Mouse (Mus musculus): Measurements from ENCODE around the gene Flt4. TPM values are rescaled to one million over a fixed set of nuclear protein-coding genes. Genes with fewer than 3 reads are reported as not detected.

Gene Flt4
- total RNA-seq, 2 experiments from 2014 or later = 1.9 to 2.9 TPM

DNA sequence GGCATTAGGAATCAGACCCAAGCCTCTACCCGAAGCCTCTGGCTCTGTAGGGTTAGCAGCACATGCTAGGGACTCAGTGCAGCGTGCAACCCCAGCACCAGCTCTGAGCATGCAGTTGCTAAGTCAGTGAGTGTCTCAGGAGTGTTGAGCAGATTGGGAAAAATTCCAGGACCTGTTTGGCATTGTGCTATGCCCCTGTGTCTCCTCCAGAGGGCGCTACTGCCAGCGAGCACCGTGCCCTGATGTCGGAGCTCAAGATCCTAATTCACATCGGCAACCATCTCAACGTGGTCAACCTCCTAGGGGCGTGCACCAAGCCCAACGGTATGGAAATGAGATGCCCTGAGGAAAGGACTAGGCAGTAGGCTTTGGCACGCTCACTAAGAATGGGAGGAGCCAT, 27.4 kb downstream of the Flt4 start:
- no peak for DNase-seq
- intact Hi-C loops (cut with DNase I) = no loop called here

DNA sequence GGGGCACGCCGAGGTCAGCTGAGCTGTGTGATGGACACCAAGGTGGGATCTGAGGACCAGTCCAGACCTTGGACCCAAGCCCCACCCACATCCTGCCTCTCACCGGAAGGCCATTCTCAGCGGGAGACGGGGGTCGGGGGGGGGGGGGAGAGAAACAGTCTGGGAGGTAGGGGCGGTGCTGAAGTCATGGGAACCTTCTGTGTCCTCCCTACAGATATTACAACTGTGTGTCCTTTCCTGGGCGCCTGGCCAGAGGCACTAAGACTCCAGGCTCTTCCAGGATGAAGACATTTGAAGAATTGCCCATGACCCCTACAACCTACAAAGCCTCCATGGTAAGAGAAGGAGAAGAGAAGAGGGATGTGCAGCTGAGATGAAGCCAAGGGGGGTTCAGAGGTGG, 36.6 kb downstream of the Flt4 start:
- intact Hi-C loops (cut with DNase I) = no loop called here
- DNase-seq = no peak

DNA sequence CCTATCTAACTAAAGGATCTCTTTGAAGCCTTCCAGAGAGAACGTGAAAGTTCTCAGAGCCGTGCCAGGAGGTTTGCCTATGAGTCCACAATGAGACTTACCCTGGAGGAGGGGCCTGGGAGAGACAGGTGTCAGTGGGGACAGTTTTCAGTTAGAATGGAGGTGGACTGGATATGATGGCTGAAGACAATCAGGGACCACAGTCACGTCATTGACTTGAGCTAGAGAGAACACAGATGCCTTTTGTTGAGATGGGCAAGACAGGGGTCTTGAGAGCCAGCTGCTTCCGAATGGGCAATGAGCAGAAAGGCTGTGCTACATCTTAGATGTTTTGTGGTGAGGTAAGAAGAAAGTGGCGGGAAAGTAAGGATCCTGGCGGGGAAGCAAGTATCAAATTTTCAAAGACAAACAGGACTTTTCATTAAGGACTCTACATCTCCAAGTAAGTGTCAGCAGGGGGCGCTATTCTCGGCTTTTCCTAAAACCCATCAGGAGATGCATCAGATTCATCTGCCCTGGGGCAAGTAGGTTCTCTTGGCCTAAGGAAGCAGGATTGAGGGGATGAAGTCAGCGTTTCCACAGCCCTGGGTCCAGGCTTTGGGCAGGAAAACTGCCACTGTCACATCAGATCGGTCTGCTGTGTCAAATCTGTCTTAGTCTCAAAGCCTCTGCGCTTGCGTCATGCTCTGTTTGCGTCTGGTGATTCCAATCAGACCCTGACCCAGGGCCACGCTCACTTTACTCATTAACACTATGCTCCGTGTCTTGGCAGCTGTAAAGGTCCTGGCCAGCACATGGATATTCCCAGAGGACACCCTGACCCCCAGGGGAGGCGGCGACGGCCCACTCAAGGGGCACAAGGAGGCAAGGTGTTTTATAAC, 41.3 kb downstream of the Flt4 start:
- no peak for DNase-seq
- intact Hi-C loops (cut with DNase I) = loop anchor here (5.0 kb wide), 3 partner anchors 62 to 217 kb away; partner anchors contain the start of genes Cnot6 and Mapk9

DNA sequence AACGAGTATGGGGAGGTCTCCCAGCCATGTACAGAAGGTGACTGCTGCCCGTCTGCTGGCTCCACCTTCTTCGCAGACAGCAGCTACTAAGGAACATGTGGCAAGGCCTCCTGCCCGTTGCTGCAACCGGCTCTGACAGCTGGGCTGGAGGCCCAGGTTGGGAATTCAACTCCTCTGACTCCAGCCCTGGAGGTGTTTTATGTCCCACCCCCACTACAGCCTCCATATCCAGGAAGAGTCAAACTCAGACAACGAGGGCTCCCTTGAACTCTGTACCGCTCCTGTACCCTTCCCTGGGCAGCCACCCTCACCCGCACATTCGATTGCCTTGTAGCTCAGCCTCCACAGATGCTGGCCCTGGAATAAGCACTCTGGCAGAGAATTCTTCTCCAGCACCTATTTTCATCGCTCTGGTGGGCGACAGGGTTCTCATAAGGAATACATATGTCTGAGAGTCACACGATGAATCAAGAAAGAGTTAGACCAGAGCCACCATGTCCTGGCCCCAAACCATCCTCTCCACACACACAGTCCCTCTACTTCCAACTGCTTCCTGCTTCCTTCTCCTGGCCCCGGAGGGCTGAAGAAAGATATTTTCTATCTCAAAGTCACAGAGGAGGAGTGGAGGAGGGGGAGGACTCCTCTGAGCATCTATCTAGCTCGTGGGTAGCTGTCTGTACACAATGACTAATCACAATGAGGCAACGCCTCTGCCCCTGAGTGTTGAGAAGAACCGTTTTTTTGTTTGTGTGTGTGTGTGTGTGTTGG, 42.1 kb downstream of the Flt4 start:
- intact Hi-C loops (cut with DNase I) = loop anchor here (5.0 kb wide), 3 partner anchors 61 to 216 kb away; partner anchors contain the start of genes Cnot6 and Mapk9
- DNase-seq = no peak

DNA sequence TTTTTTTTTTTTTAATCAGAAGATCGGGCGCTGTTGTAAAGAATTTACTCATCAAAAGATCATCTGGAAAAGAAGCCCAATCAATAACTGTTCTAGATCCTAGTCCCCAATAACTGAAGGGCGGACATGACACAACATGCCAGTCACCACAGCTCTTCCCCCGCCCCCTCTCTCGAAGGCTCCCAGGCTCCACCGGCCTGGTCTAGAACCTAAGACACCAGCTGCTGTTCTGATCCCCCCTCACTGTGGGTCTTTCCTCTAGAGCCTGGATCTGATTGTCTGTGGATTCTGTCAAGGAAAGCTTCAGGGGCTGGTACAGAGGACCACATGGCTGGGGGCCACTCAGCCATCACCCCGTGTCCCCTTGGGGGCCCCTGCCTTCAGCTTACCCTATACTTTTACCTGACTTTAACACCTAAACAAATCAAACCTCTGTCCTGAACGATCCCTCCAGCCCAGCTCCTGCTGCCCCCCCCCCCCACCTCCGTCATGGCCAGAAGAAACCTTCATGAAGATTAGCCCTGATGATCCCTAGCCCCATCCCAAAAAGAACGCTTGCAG, 42.8 kb downstream of the Flt4 start:
- intact Hi-C loops (cut with DNase I) = loop anchor here (5.0 kb wide), 3 partner anchors 60 to 215 kb away; partner anchors contain the start of genes Cnot6 and Mapk9
- DNase-seq = no peak

DNA sequence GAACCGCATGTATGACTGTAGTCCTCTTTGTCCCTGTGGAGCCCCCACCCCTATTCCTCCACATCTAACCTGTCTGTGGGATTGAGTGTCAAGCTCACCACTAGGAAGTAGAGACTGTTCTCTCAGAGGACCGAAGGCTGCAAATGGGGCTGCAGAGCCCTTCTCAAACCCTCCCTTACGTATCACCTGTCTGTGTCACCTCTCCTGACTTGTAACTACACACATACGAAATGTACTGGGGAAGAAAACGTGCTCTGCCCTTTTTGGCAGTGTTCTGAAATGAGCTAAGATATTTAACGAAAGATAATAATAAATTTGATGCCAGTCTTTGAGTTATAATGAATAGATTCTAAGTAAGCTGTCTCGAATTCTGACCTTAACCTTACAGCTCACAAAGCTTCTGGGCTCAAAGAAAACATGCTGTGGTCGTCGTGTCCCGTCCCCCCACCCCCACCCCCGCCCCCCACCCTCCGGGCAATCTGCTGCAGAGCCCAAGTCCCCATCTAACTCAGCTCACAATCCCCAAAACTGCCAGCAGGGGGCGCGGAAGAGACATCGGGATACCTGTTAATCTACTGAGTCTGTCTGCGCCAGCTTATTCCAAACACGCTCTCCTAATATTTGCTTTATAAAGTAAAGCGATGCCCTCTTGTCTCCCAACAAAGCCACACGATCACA, 43.5 kb downstream of the Flt4 start:
- DNase-seq = peak; percentile 80 to 81
- intact Hi-C loops (cut with DNase I) = loop anchor here (5.0 kb wide), 3 partner anchors 60 to 215 kb away; partner anchors contain the start of genes Cnot6 and Mapk9

DNA sequence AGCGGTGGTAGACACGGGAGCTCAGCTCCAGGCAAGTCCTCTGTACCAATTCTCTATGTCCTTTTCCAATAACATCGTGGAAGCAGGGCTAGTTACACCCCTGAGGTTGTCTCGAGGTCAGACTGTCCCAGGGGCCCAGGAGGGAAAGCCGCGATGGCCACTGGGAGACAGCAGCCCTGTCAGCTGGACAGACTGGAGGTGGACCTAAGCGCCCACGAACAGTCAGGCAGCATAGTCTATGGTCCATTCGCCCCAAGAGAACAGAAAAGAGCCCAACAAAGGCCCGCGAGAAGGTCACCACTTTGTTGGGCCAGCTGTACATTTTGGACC, 44.0 kb downstream of the Flt4 start:
- no peak for DNase-seq
- intact Hi-C loops (cut with DNase I) = loop anchor here (5.0 kb wide), 3 partner anchors 59 to 214 kb away; partner anchors contain the start of genes Cnot6 and Mapk9

DNA sequence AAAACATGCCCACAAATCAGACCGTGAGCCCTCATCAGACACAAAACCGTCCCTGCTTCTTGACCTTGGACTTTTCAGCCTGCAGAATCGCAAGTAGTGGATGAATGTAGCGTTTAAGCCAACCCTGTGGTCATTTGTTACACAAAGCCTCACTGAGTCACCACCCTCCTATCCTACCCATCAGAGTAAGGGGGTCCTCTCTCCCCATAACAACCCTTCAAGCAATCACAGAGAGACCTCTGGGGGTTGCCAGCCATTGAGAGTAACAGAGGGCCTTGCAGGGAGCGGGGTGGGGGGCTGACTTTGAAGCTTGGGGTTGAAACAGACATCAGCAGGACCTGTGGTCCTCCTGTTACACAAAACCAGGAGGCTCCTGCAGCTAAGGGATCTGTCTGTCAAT, 45.6 kb downstream of the Flt4 start:
- DNase-seq = no peak
- intact Hi-C loops (cut with DNase I) = loop anchor here (5.0 kb wide), 3 partner anchors 58 to 213 kb away; partner anchors contain the start of genes Cnot6 and Mapk9

DNA sequence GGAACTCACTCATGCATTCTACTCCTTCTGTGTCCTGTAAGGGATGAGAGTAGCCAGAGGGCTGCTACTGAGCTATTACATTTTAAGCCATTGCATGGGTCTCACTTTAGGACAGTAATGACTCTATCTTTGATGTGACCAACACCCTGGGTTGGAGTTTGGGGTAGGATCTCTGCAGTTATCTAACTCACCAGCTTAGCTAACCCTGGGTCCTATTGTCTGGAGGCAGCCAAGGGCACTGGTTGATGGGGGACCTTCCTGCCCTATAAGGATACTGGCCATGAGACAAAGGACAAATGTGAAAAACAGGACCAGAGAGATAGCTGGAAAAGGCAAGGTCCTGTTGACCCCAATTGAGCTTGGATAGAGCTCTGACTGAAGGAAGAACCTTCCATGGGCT, 46.4 kb downstream of the Flt4 start:
- intact Hi-C loops (cut with DNase I) = no loop called here
- no peak for DNase-seq

DNA sequence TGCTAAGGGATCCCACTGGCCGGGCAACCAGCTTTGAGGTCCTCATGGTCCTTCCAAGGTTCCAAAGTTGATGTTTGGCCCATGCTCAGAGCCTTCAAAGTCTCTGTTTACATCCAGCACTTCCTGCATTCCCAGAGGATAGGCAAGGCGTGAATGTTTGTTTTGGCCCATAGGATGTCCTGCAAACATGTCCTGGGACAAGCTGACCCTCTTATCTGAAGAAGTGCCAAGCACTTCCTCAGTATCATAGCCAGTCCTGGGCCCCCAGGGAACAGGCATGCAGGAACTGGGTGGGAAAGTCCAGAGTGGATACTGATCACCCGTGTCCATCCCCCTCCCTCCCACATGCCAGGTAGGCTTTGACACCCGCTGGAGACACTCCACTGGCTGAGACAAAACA, 49.0 kb downstream of the Flt4 start:
- intact Hi-C loops (cut with DNase I) = no loop called here

DNA sequence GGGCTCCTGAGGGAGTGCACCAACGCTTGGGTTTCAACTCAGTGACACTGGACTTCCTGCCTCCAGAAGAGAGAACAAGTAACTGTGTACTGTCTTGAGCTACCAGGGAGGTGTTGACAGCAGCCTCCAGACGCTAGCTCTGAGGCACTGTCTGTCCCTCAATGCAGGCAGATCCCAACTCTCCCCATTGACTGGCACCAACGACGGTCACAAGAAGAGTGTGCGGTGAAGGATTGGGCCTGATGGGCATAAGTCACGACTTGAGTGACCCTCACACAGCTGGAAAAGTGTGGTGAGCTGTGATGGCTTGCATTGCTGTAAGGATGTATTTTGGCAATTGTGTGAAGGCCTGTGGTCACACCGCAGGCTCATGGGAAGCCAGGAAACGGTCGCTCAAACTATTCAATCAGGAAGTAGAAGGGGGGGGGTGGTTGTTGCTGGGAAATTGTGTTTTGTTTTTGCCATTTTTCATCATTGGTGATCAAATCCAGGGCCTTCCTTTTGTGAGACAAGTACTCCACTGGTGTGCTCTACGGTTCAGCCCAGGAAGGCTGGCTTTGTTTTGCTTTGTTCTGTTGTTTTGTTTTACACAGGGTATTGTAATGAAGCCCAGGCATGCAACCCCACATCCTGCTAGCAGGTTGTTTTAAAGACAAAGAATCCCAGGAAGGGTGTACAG, 49.9 kb downstream of the Flt4 start:
- no peak for DNase-seq
- intact Hi-C loops (cut with DNase I) = no loop called here

More for the DNA sequence above, 49.0 kb downstream of the Flt4 start:
- DNase-seq = no peak

DNA sequence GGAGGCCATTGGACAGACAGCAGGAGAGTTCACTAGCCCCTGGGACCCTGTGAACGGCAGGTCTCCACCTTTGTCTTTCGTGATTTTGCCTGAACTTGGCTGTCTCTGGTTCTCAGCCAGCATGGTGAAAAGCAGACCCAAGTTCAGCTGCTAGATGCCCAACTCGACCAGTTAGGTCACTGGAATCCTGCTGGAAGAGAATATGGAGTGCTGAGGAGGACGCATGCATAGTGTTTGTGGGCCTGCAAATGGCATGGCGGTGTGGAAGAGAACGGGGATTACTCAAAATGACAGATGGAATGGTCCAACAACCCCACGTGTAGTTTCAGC, 50.4 kb downstream of the Flt4 start:
- intact Hi-C loops (cut with DNase I) = no loop called here
- DNase-seq = no peak

DNA sequence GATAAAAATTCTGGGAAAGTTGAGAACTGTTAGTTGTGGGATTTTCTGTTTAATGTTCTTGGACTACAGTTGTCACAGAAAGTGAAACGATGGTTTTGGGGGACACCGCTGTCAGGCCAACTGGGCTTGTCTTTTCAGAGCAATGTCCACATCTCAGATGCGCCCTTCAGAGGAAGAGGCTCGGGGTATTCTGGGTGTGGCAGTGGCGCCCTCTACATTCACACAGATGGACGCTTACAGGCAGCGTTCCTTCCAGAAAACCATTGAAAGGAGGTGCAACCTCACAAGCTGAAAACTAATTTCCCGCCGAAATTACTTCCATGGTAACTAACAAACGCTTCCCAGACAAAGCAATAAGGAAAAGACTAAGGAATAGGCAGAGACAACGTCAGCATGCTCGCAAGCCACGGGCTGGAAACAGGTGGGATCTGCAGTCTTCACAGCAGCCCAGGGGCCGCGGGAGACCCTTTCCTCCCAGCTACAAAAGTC, 53.3 kb downstream of the Flt4 start:
- DNase-seq = no peak
- intact Hi-C loops (cut with DNase I) = no loop called here

DNA sequence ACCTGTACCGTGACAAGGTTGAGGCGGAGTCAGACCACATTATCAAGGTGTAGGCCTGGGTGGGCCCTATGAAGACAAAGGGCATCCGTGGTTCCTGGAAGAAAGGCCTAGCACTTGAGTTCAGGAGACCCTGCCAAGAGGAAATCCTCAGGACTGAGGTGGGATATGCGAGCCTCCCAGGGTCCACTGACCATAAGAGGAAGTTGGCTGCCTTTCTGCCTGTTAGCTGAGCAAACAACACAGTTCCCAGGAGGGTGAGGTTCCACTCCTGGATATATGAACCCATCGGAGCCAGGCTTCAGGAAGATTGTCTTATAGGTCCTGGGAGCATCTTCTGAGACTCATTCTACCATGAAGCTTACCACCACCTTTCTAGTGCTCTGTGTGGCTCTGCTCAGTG, 54.2 kb downstream of the Flt4 start, which contains the start of gene Scgb3a1:
Gene Scgb3a1 (plus strand): TSS at position 301 of the 400 bp plus-strand sequence.
- no peak for DNase-seq
- intact Hi-C loops (cut with DNase I) = no loop called here

DNA sequence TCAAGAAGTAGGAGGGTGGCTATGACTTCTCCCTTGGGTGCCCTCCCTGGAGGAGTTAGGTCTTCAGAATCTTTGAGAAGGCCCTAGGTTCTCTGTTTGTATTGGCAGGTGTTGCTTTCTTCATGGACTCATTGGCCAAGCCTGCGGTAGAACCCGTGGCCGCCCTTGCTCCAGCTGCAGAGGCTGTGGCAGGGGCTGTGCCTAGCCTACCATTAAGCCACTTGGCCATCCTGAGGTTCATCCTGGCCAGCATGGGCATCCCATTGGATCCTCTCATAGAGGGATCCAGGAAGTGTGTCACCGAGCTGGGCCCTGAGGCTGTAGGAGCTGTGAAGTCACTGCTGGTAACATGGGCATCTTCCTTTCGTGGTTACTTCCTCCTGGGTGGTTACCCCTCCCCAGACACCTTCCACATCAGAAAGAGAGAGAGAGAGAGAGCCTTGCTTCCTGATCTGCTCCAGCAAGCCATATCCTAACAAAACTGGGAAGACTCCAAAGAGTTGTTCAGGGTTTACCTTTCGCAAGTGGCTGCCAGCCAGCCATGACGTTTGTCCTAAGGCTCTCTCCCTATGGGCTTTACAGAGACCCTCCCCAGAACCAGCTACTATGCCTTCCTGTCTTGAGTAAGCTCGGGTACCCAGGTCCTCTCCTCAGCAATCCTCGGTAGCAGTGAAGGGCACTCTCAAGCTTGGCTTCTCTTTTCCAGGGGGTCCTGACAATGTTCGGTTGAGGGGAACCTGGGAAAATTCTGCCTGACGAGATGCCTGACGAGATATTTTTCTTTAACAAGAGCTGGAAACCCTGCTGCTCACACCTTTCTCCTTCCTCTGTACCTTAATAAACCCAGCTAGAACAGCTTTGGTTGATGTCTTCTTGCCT, 55.4 kb downstream of the Flt4 start:
- no peak for DNase-seq
- intact Hi-C loops (cut with DNase I) = no loop called here

DNA sequence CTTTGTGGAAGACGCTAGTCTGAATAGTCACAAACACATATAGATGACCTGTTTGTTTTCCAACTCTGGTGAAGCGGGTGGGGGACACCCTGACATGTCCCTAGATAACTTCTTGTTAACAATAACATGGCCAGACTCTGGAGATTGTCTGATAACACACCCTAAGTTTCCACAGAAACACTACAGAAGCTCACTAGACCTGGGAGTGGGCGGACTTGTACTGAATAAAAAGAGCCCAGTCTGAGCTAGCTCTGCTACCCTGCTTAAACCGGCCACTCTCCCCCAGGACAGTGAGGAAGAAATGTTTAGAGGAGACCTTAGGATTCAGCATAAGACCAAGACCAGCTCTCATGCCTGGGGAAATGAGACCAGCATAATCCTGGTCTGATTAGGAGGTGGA, 56.4 kb downstream of the Flt4 start:
- intact Hi-C loops (cut with DNase I) = no loop called here
- no peak for DNase-seq

DNA sequence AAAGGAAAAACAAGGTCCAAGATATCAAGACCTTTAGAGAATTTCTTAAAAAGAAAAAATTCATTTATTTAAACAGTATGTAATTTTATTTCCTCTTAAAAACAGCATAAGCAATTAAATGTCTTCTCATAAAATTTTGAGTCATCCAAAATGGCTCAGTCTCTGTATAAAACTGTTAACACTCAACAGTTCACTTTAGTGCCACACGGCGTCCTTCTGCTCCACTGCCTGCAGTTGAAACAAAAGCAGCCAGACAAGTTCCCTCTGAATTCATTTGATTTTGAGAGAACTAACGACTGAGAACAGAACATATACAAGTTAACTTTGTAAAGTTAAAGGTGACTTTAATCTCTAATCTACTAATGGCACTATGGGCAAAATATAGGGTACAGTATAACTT, 64.4 kb downstream of the Flt4 start:
- no peak for DNase-seq

DNA sequence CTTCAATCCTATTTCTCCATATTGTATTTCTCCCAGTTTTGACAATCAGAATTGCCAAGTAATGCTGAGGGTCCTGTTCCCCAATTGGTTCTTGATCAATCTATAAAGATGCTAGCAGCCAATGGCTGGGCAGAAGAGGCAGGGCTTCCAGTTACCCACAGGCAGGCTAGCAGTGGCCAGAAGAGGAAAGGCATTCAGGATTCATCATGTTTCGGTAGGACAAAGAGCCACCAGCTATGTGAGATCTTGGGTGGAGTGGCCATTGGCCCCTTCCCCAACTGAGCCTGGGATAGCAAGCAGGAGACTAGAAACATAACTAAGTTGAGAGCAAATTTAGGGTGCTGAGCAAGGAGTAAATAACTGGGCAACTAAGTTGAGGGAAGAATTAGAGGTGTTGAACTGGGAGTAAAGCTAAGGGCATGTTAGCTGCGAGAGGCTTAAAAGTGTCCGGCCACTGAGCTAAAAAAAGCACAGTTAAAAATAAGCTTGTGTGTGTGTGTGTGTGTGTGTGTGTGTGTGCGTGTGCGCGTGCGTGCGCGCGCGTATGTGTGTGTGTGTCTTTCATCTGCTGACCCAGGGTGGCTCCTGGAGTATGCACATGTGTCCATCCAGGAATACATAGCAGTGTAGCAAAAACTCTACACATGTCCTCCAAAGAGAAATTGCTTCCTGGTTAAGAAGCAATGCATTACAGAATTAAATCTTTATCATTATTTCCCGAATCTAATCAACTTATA, 75.3 kb downstream of the Flt4 start:
- no peak for DNase-seq
- intact Hi-C loops (cut with DNase I) = no loop called here

More for the DNA sequence above, 64.4 kb downstream of the Flt4 start:
- intact Hi-C loops (cut with DNase I) = no loop called here

Measured in gastrocnemius, postnatal 36 days (tissue).